Mouse (Mus musculus): ENCODE data around the gene Arhgap4. TPM values are rescaled to one million over a fixed set of nuclear protein-coding genes. Genes with fewer than 3 reads are reported as not detected.

The Arhgap4 gene
- polyA plus RNA-seq, 1 experiment from 2014 or later, result 2.1 TPM

DNA sequence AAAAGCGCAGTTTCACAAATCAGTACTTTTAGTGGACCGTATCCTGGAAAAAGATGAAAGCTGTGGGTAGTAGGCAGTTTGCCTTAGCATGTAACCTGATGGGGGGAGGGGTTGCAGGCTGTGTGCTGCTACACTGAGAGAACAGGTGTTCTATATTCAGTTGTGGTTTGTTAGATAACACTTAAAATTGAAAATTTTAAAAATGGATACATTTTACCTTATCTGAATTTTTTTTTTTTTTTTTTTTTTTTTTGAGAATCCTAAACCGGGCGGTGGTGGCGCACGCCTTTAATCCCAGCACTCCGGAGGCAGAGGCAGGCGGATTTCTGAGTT is 846 bp upstream of the Arhgap4 start:
- WGBS, result 76% methylated on average over 8 of the region's 8 CpGs
- Histone ChIP-seq H3K4me1 (ENCODE audit: control insufficient read depth, insufficient read depth, low read length) (no peaks in the 10 kb centered on the region), H3K36me3 (ENCODE audit: control insufficient read depth, insufficient read depth, low read length) (no peaks in the 10 kb centered on the region), H3K27ac (ENCODE audit: low read depth, low read length) (no peak overlapping the region; the same call in 1 of the 2 replicates), H3K27me3 (ENCODE audit: control insufficient read depth, insufficient read depth, low read length) (no peaks in the 10 kb centered on the region), H3K9ac (ENCODE audit: low read length) (peak overlapping the region; percentile 52), H3K4me3 (ENCODE audit: low read depth, low read length) (peak overlapping the region; percentile 53), H3K9me3 (ENCODE audit: control insufficient read depth, low read length) (no peaks in the 10 kb centered on the region), H3K4me2 (ENCODE audit: low read depth) (peak overlapping the region; percentile 53)
- no peak for DNase-seq (ENCODE audit: low spot score)
- ATAC-seq (ENCODE audit: insufficient read depth, low FRiP score, low TSS enrichment), result no peak

DNA sequence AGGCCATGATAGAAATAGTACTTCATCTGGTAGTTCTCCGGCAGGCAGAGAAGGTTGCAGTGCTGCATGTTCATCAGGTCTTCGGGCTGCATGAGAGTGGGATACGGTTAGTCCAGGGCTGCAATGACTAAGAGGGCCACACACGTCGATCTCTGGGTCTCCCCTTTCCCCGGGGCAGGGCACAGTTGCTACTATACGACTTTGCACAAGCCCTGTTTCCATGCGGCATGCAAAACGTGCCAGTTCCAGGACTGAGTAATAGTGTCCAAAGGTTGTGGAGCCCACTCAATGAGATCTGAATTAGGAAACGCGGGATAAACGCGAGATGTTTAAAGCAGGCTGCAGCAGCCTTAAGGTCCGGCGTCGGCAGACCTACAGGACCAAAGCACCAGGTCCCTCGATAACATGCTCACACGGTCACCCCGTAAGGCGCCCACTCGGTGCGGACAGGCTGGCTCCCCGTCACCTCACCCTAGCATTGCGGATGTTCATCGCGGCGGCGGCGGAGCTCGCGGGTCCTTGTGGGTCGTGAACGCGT is 316 bp downstream of the Arhgap4 start:
- DNase-seq (ENCODE audit: low spot score) (peak; percentile 13), ATAC-seq (ENCODE audit: insufficient read depth, low FRiP score, low TSS enrichment) (peak; percentile 35; the same call in 1 of the 2 replicates)
- H3K27me3 ChIP-seq (ENCODE audit: control insufficient read depth, insufficient read depth, low read length), result no peaks in the 10 kb centered on the region
- peak overlapping the region; percentile 67 for H3K4me2 ChIP-seq (ENCODE audit: low read depth)
- H3K27ac ChIP-seq (ENCODE audit: low read depth, low read length), result 0 out of 2 replicates have a peak overlapping the region, but pooled peaks have one; percentile 1
- H3K9me3 ChIP-seq (ENCODE audit: control insufficient read depth, low read length), result no peaks in the 10 kb centered on the region
- no peaks in the 10 kb centered on the region for H3K36me3 ChIP-seq (ENCODE audit: control insufficient read depth, insufficient read depth, low read length)
- H3K4me1 ChIP-seq (ENCODE audit: control insufficient read depth, insufficient read depth, low read length), result no peaks in the 10 kb centered on the region
- peak overlapping the region; percentile 64 for H3K9ac ChIP-seq (ENCODE audit: low read length)
- H3K4me3 ChIP-seq (ENCODE audit: low read depth, low read length), result peak overlapping the region; percentile 53
- WGBS, result 18% methylated on average over 31 of the region's 34 CpGs

DNA sequence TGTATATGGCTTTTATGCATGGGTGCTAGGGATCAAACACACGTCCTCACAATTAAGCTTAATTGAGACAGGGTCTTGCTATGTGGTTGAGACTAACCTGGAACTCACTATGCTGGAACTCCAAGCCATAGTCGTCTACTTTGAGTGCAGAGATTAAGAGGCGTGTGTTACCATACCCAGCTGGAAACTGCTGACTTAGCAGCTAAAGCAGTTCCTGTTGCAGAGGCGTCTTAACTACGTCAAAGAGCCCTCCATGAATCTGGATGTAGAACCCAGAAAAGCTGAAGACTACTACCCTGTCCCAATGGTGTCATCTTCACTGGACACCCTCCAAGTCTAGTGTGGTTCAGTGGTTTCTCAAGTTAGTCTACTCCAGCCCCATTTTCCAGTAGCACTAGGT is 3.0 kb downstream of the Arhgap4 start:
- ATAC-seq (ENCODE audit: insufficient read depth, low FRiP score, low TSS enrichment), result no peak
- H3K4me3 ChIP-seq (ENCODE audit: low read depth, low read length), result no peak overlapping the region
- H3K4me2 ChIP-seq (ENCODE audit: low read depth), result no peak overlapping the region
- H3K9ac ChIP-seq (ENCODE audit: low read length), result no peak overlapping the region
- no peaks in the 10 kb centered on the region for H3K27me3 ChIP-seq (ENCODE audit: control insufficient read depth, insufficient read depth, low read length)
- no peak for DNase-seq (ENCODE audit: low spot score)
- WGBS, result 88% methylated on average over 5 of the region's 5 CpGs
- H3K9me3 ChIP-seq (ENCODE audit: control insufficient read depth, low read length), result no peaks in the 10 kb centered on the region
- 0 out of 2 replicates have a peak, but pooled peaks cover 3% of the 10 kb centered on the region for H3K4me1 ChIP-seq (ENCODE audit: control insufficient read depth, insufficient read depth, low read length)
- no peaks in the 10 kb centered on the region for H3K36me3 ChIP-seq (ENCODE audit: control insufficient read depth, insufficient read depth, low read length)
- no peak overlapping the region for H3K27ac ChIP-seq (ENCODE audit: low read depth, low read length)

DNA sequence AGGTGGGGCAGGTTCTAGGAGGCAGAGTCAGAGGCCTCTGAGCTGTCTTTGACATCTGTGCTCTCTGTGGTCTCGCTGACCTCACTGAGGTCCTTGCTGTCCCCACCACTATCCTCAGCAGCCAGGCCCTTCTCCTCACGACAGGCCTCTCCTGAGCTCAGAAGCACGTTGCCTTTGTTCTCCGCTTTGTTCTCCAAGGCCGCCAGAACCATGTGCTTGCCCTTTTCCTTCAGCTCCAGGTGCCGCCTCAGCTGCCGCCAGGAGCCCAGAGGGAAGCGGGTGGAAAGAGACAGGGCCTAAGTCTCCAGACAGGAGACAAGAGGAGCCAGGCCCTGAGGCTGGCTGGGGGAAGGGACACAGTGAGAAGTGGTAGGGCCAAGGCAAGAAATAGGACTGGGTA is 4.7 kb downstream of the Arhgap4 start:
- 84% methylated on average over 8 of the region's 8 CpGs for WGBS
- ATAC-seq (ENCODE audit: insufficient read depth, low FRiP score, low TSS enrichment), result no peak
- H3K27me3 ChIP-seq (ENCODE audit: control insufficient read depth, insufficient read depth, low read length), result no peaks in the 10 kb centered on the region
- DNase-seq (ENCODE audit: low spot score), result no peak
- no peaks in the 10 kb centered on the region for H3K36me3 ChIP-seq (ENCODE audit: control insufficient read depth, insufficient read depth, low read length)
- H3K4me1 ChIP-seq (ENCODE audit: control insufficient read depth, insufficient read depth, low read length), result 0 out of 2 replicates have a peak, but pooled peaks cover 3% of the 10 kb centered on the region
- no peaks in the 10 kb centered on the region for H3K9me3 ChIP-seq (ENCODE audit: control insufficient read depth, low read length)
- no peak overlapping the region for H3K27ac ChIP-seq (ENCODE audit: low read depth, low read length)
- no peak overlapping the region for H3K9ac ChIP-seq (ENCODE audit: low read length)
- no peak overlapping the region for H3K4me2 ChIP-seq (ENCODE audit: low read depth)
- H3K4me3 ChIP-seq (ENCODE audit: low read depth, low read length), result no peak overlapping the region

GRCm38 (mm10) chrX:73914827-73915703 is 6.6 kb downstream of the Arhgap4 start:
- Histone ChIP-seq H3K27ac (ENCODE audit: low read depth, low read length) (peak overlapping the region; percentile 39; the same call in 1 of the 2 replicates), H3K9me3 (ENCODE audit: control insufficient read depth, low read length) (no peaks in the 10 kb centered on the region), H3K9ac (ENCODE audit: low read length) (0 out of 2 replicates have a peak overlapping the region, but pooled peaks have one; percentile 26), H3K4me2 (ENCODE audit: low read depth) (peak overlapping the region; percentile 26), H3K36me3 (ENCODE audit: control insufficient read depth, insufficient read depth, low read length) (no peaks in the 10 kb centered on the region), H3K4me1 (ENCODE audit: control insufficient read depth, insufficient read depth, low read length) (0 out of 2 replicates have a peak, but pooled peaks cover 3% of the 10 kb centered on the region), H3K27me3 (ENCODE audit: control insufficient read depth, insufficient read depth, low read length) (no peaks in the 10 kb centered on the region), H3K4me3 (ENCODE audit: low read depth, low read length) (no peak overlapping the region)
- 31% methylated on average over 31 of the region's 31 CpGs for WGBS
- ATAC-seq (ENCODE audit: insufficient read depth, low FRiP score, low TSS enrichment), result peak; percentile 94
- peak; percentile 84 for DNase-seq (ENCODE audit: low spot score)

- Histone ChIP-seq H3K9ac (ENCODE audit: low read length) (no peak overlapping the region), H3K27ac (ENCODE audit: low read depth, low read length) (no peak overlapping the region), H3K4me2 (ENCODE audit: low read depth) (no peak overlapping the region), H3K36me3 (ENCODE audit: control insufficient read depth, insufficient read depth, low read length) (no peaks in the 10 kb centered on the region), H3K9me3 (ENCODE audit: control insufficient read depth, low read length) (no peaks in the 10 kb centered on the region), H3K4me1 (ENCODE audit: control insufficient read depth, insufficient read depth, low read length) (0 out of 2 replicates have a peak, but pooled peaks cover 3% of the 10 kb centered on the region), H3K4me3 (ENCODE audit: low read depth, low read length) (no peak overlapping the region), H3K27me3 (ENCODE audit: control insufficient read depth, insufficient read depth, low read length) (no peaks in the 10 kb centered on the region)
- 88% methylated on average over 2 of the region's 2 CpGs for WGBS
- DNase-seq (ENCODE audit: low spot score) (no peak), ATAC-seq (ENCODE audit: insufficient read depth, low FRiP score, low TSS enrichment) (no peak)
Measured at GRCm38 (mm10) chrX:73911588-73911987, 10.1 kb downstream of the Arhgap4 start.

- H3K4me1 ChIP-seq (ENCODE audit: control insufficient read depth, insufficient read depth, low read length), result 0 out of 2 replicates have a peak, but pooled peaks cover 3% of the 10 kb centered on the region
- DNase-seq (ENCODE audit: low spot score), result no peak
- no peaks in the 10 kb centered on the region for H3K36me3 ChIP-seq (ENCODE audit: control insufficient read depth, insufficient read depth, low read length)
- no peaks in the 10 kb centered on the region for H3K9me3 ChIP-seq (ENCODE audit: control insufficient read depth, low read length)
- no peak overlapping the region for H3K4me3 ChIP-seq (ENCODE audit: low read depth, low read length)
- no peak overlapping the region for H3K9ac ChIP-seq (ENCODE audit: low read length)
- no peak overlapping the region for H3K4me2 ChIP-seq (ENCODE audit: low read depth)
- WGBS, result 14% methylated on average over 20 of the region's 26 CpGs
- ATAC-seq (ENCODE audit: insufficient read depth, low FRiP score, low TSS enrichment), result no peak
- no peak overlapping the region for H3K27ac ChIP-seq (ENCODE audit: low read depth, low read length)
- H3K27me3 ChIP-seq (ENCODE audit: control insufficient read depth, insufficient read depth, low read length), result no peaks in the 10 kb centered on the region
Measured at GRCm38 (mm10) chrX:73911156-73911555, 10.5 kb downstream of the Arhgap4 start.

- Histone ChIP-seq H3K27me3 (ENCODE audit: control insufficient read depth, insufficient read depth, low read length) (no peaks in the 10 kb centered on the region), H3K9ac (ENCODE audit: low read length) (no peak overlapping the region), H3K36me3 (ENCODE audit: control insufficient read depth, insufficient read depth, low read length) (no peaks in the 10 kb centered on the region), H3K4me2 (ENCODE audit: low read depth) (no peak overlapping the region), H3K4me1 (ENCODE audit: control insufficient read depth, insufficient read depth, low read length) (no peaks in the 10 kb centered on the region), H3K27ac (ENCODE audit: low read depth, low read length) (no peak overlapping the region), H3K9me3 (ENCODE audit: control insufficient read depth, low read length) (no peaks in the 10 kb centered on the region), H3K4me3 (ENCODE audit: low read depth, low read length) (no peak overlapping the region)
- DNase-seq (ENCODE audit: low spot score) (no peak), ATAC-seq (ENCODE audit: insufficient read depth, low FRiP score, low TSS enrichment) (no peak)
Measured at GRCm38 (mm10) chrX:73910451-73910850, 11.2 kb downstream of the Arhgap4 start.

DNA sequence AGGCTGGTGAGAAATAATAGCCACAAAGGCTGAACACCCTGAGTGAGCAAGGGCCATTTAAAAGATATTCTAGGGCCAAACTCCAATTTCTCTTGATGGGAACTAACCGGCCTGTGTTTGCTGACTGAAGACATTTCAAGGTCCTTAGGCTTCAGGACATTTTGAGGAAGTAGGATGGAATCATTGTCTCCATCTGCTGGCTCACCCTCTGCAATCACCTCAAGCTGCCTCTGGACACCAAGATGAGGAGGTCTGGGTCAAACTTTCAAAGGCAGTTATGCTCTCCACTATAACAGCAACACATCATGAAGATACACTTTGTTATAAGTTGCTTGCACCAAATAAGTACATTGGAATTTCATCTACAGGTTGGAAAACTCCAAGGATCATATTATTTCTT is 11.6 kb downstream of the Arhgap4 start:
- ATAC-seq (ENCODE audit: insufficient read depth, low FRiP score, low TSS enrichment), result no peak
- 82% methylated on average over 1 of the region's 1 CpGs for WGBS
- H3K4me2 ChIP-seq (ENCODE audit: low read depth), result no peak overlapping the region

More for the DNA sequence above, 11.6 kb downstream of the Arhgap4 start:
- no peak for DNase-seq (ENCODE audit: low spot score)
- Histone ChIP-seq H3K4me3 (ENCODE audit: low read depth, low read length) (no peak overlapping the region), H3K4me1 (ENCODE audit: control insufficient read depth, insufficient read depth, low read length) (no peaks in the 10 kb centered on the region), H3K36me3 (ENCODE audit: control insufficient read depth, insufficient read depth, low read length) (no peaks in the 10 kb centered on the region), H3K9ac (ENCODE audit: low read length) (no peak overlapping the region), H3K9me3 (ENCODE audit: control insufficient read depth, low read length) (no peaks in the 10 kb centered on the region), H3K27ac (ENCODE audit: low read depth, low read length) (no peak overlapping the region), H3K27me3 (ENCODE audit: control insufficient read depth, insufficient read depth, low read length) (no peaks in the 10 kb centered on the region)

Data from neural tube, embryonic 11.5 days (tissue).